Mouse (Mus musculus): ENCODE data around the gene Fbxl15.

Gene Fbxl15

GRCm38 (mm10) chr19:46347936-46348668 lies 20.1 kb downstream of the Fbxl15 start:
- DNase-seq (ENCODE audit: low spot score): no peak

- no peak for DNase-seq (ENCODE audit: low spot score)
These were observed 20.9 kb downstream of the Fbxl15 start for GRCm38 (mm10) chr19:46348761-46349458.

GRCm38 (mm10) chr19:46349550-46349949 lies 21.6 kb downstream of the Fbxl15 start:
- DNase-seq (ENCODE audit: low spot score): no peak

GRCm38 (mm10) chr19:46350168-46350932 lies 22.4 kb downstream of the Fbxl15 start, which contains the start of gene 2310034G01Rik:
Gene 2310034G01Rik, minus strand, starts transcription at chr19:46350302.
- no peak for DNase-seq (ENCODE audit: low spot score)

GRCm38 (mm10) chr19:46356701-46357138 lies 28.7 kb downstream of the Fbxl15 start:
- peak; percentile 62 for DNase-seq (ENCODE audit: low spot score)

GRCm38 (mm10) chr19:46357344-46358280 lies 29.6 kb downstream of the Fbxl15 start:
- DNase-seq (ENCODE audit: low spot score): no peak

GRCm38 (mm10) chr19:46358381-46358780 lies 30.4 kb downstream of the Fbxl15 start:
- DNase-seq (ENCODE audit: low spot score): no peak

- DNase-seq (ENCODE audit: low spot score): no peak
These were observed 34.1 kb downstream of the Fbxl15 start for GRCm38 (mm10) chr19:46362104-46362503.

- DNase-seq (ENCODE audit: low spot score): no peak
These were observed 35.5 kb downstream of the Fbxl15 start for GRCm38 (mm10) chr19:46363294-46364009.

- no peak for DNase-seq (ENCODE audit: low spot score)
These were observed 40.0 kb downstream of the Fbxl15 start for GRCm38 (mm10) chr19:46367798-46368590.

GRCm38 (mm10) chr19:46369204-46369603 lies 41.2 kb downstream of the Fbxl15 start:
- no peak for DNase-seq (ENCODE audit: low spot score)

- DNase-seq (ENCODE audit: low spot score): no peak
These were observed 46.6 kb downstream of the Fbxl15 start for GRCm38 (mm10) chr19:46374477-46375088.

GRCm38 (mm10) chr19:46375489-46375888 lies 47.5 kb downstream of the Fbxl15 start:
- DNase-seq (ENCODE audit: low spot score): no peak

GRCm38 (mm10) chr19:46375891-46376290 lies 47.9 kb downstream of the Fbxl15 start:
- no peak for DNase-seq (ENCODE audit: low spot score)

All from layer of hippocampus, adult 9-10 months (tissue).